Mouse (Mus musculus): Measurements from ENCODE around the gene Iqgap1. TPM values are rescaled to one million over a fixed set of nuclear protein-coding genes. Genes with fewer than 3 reads are reported as not detected.
A peak's percentile ranks its signal among the peaks of the same experiment; 100 is the strongest.

The Iqgap1 gene
- polyA plus RNA-seq, 1 experiment, result 2.2 TPM

GRCm38 (mm10) chr7:80689221-80689591 lies 136.6 kb downstream of the Iqgap1 start:
- Histone ChIP-seq H3K4me1 (peaks cover 38% of the 10 kb centered on the region), H3K4me3 (replicated peaks) (peak overlapping the region; percentile 98), H3K27me3 (replicated peaks) (no peaks in the 10 kb centered on the region), H3K36me3 (replicated peaks; ENCODE audit: low read length) (peaks cover 1% of the 10 kb centered on the region), H3K9me3 (no peaks in the 10 kb centered on the region)
- TF ChIP-seq FLI1 (IDR thresholded peaks at IDR 0.05; ENCODE audit: low read length) (no peak), GATA1 (IDR thresholded peaks at IDR 0.05; ENCODE audit: borderline replicate concordance, low read length) (no peak)

GRCm38 (mm10) chr7:80688556-80689220 lies 137.1 kb downstream of the Iqgap1 start, which contains the start of gene Crtc3:
TSS of gene Crtc3 (minus strand) at chr7:80688877.
- Histone ChIP-seq H3K4me1 (peaks cover 42% of the 10 kb centered on the region), H3K27me3 (replicated peaks) (no peaks in the 10 kb centered on the region), H3K4me3 (replicated peaks) (peak within 1 kb of the TSS; percentile 98), H3K9me3 (no peaks in the 10 kb centered on the region), H3K36me3 (replicated peaks; ENCODE audit: low read length) (peaks cover 5% of the 10 kb centered on the region)
- TF ChIP-seq GATA1 (IDR thresholded peaks at IDR 0.05; ENCODE audit: borderline replicate concordance, low read length) (no peak), FLI1 (IDR thresholded peaks at IDR 0.05; ENCODE audit: low read length) (no peak)

GRCm38 (mm10) chr7:80687721-80688555 lies 137.8 kb downstream of the Iqgap1 start:
- Histone ChIP-seq H3K4me1 (peaks cover 46% of the 10 kb centered on the region), H3K4me3 (replicated peaks) (peak overlapping the region; percentile 98), H3K9me3 (no peaks in the 10 kb centered on the region), H3K27me3 (replicated peaks) (no peaks in the 10 kb centered on the region), H3K36me3 (replicated peaks; ENCODE audit: low read length) (peaks cover 8% of the 10 kb centered on the region)
- no peak for TF ChIP-seq GATA1 (IDR thresholded peaks at IDR 0.05; ENCODE audit: borderline replicate concordance, low read length)
- TF ChIP-seq FLI1 (IDR thresholded peaks at IDR 0.05; ENCODE audit: low read length), result no peak

- H3K4me3 ChIP-seq (replicated peaks), result no peak overlapping the region
- H3K9me3 ChIP-seq, result no peaks in the 10 kb centered on the region
- peaks cover 12% of the 10 kb centered on the region for H3K36me3 ChIP-seq (replicated peaks; ENCODE audit: low read length)
- TF ChIP-seq FLI1 (IDR thresholded peaks at IDR 0.05; ENCODE audit: low read length), result no peak
- no peaks in the 10 kb centered on the region for H3K27me3 ChIP-seq (replicated peaks)
- H3K4me1 ChIP-seq, result peaks cover 62% of the 10 kb centered on the region
Observed at GRCm38 (mm10) chr7:80685639-80686038, 140.1 kb downstream of the Iqgap1 start.

GRCm38 (mm10) chr7:80682630-80683029 lies 143.1 kb downstream of the Iqgap1 start:
- no peaks in the 10 kb centered on the region for H3K9me3 ChIP-seq
- peak overlapping the region; percentile 14 for H3K4me3 ChIP-seq (replicated peaks)
- peaks cover 62% of the 10 kb centered on the region for H3K4me1 ChIP-seq
- H3K36me3 ChIP-seq (replicated peaks; ENCODE audit: low read length), result peaks cover 12% of the 10 kb centered on the region
- H3K27me3 ChIP-seq (replicated peaks), result no peaks in the 10 kb centered on the region
- TF ChIP-seq GATA1 (IDR thresholded peaks at IDR 0.05; ENCODE audit: borderline replicate concordance, low read length), result no peak
- TF ChIP-seq FLI1 (IDR thresholded peaks at IDR 0.05; ENCODE audit: low read length), result no peak

- H3K4me1 ChIP-seq, result peaks cover 53% of the 10 kb centered on the region
- peak overlapping the region; percentile 69 for H3K4me3 ChIP-seq (replicated peaks)
- H3K36me3 ChIP-seq (replicated peaks; ENCODE audit: low read length), result peaks cover 31% of the 10 kb centered on the region
- TF ChIP-seq FLI1 (IDR thresholded peaks at IDR 0.05; ENCODE audit: low read length), result no peak
- no peak for TF ChIP-seq GATA1 (IDR thresholded peaks at IDR 0.05; ENCODE audit: borderline replicate concordance, low read length)
- H3K9me3 ChIP-seq, result no peaks in the 10 kb centered on the region
- no peaks in the 10 kb centered on the region for H3K27me3 ChIP-seq (replicated peaks)
Observed at GRCm38 (mm10) chr7:80680218-80680847, 145.4 kb downstream of the Iqgap1 start.

GRCm38 (mm10) chr7:80672323-80672722 lies 153.5 kb downstream of the Iqgap1 start:
- H3K27me3 ChIP-seq (replicated peaks), result no peaks in the 10 kb centered on the region
- peaks cover 75% of the 10 kb centered on the region for H3K4me1 ChIP-seq
- H3K9me3 ChIP-seq, result no peaks in the 10 kb centered on the region
- TF ChIP-seq FLI1 (IDR thresholded peaks at IDR 0.05; ENCODE audit: low read length) (no peak), GATA1 (IDR thresholded peaks at IDR 0.05; ENCODE audit: borderline replicate concordance, low read length) (no peak)
- H3K36me3 ChIP-seq (replicated peaks; ENCODE audit: low read length), result peaks cover 66% of the 10 kb centered on the region
- no peak overlapping the region for H3K4me3 ChIP-seq (replicated peaks)

GRCm38 (mm10) chr7:80670889-80671288 lies 154.9 kb downstream of the Iqgap1 start:
- no peaks in the 10 kb centered on the region for H3K9me3 ChIP-seq
- H3K4me3 ChIP-seq (replicated peaks), result no peak overlapping the region
- peaks cover 81% of the 10 kb centered on the region for H3K4me1 ChIP-seq
- H3K27me3 ChIP-seq (replicated peaks), result no peaks in the 10 kb centered on the region
- TF ChIP-seq GATA1 (IDR thresholded peaks at IDR 0.05; ENCODE audit: borderline replicate concordance, low read length), result no peak
- peaks cover 56% of the 10 kb centered on the region for H3K36me3 ChIP-seq (replicated peaks; ENCODE audit: low read length)

- no peaks in the 10 kb centered on the region for H3K27me3 ChIP-seq (replicated peaks)
- H3K4me3 ChIP-seq (replicated peaks), result peak overlapping the region; percentile 89
- peaks cover 38% of the 10 kb centered on the region for H3K36me3 ChIP-seq (replicated peaks; ENCODE audit: low read length)
- TF ChIP-seq GATA1 (IDR thresholded peaks at IDR 0.05; ENCODE audit: borderline replicate concordance, low read length) (0 out of 3 replicates have a peak, but pooled peaks have one; percentile 42), FLI1 (IDR thresholded peaks at IDR 0.05; ENCODE audit: low read length) (no peak)
- H3K9me3 ChIP-seq, result no peaks in the 10 kb centered on the region
- peaks cover 96% of the 10 kb centered on the region for H3K4me1 ChIP-seq
Observed at GRCm38 (mm10) chr7:80667190-80667589, 158.6 kb downstream of the Iqgap1 start.
